Mouse (Mus musculus) liver, adult 10 weeks (tissue): ENCODE data around the gene Art1. TPM values are rescaled to one million over a fixed set of nuclear protein-coding genes. Genes with fewer than 3 reads are reported as not detected.

Experiments
- polyA plus RNA-seq: library from polyadenylated mRNA; stranded (reverse); fragments of 350-450 nt; fragmentation: Illumina TruSeq; extraction: RNeasy Lipid Tissue Mini Kit (QIAGEN cat#74804); gene quantifications from one replicate; pipeline ENCODE4 v1.2.3, GENCODE M21; 2014; ENCODE audit warnings: low read depth, low replicate concordance

Gene Art1
- polyA plus RNA-seq, result not detected

GRCm38 (mm10) chr7:102101487-102101886, at the start of gene Art1:
Gene Art1, plus strand, starts transcription at chr7:102101743.

GRCm38 (mm10) chr7:102065046-102065891, 36.3 kb upstream of the Art1 start, which contains the start of the genes Rnf121, Xndc1 and Xntrpc:
Gene Rnf121, minus strand, starts transcription at chr7:102065469.
Gene Xndc1, plus strand, starts transcription at chr7:102065511.
Gene Xntrpc, plus strand, starts transcription at chr7:102065713.

GRCm38 (mm10) chr7:102082816-102083215, 18.7 kb upstream of the Art1 start, which contains the start of gene Trpc2:
Gene Trpc2, plus strand, starts transcription at chr7:102083116.

GRCm38 (mm10) chr7:102109171-102109570, 7.6 kb downstream of the Art1 start, which contains the start of gene Art5:
Gene Art5, minus strand, starts transcription at chr7:102109489.

DNA sequence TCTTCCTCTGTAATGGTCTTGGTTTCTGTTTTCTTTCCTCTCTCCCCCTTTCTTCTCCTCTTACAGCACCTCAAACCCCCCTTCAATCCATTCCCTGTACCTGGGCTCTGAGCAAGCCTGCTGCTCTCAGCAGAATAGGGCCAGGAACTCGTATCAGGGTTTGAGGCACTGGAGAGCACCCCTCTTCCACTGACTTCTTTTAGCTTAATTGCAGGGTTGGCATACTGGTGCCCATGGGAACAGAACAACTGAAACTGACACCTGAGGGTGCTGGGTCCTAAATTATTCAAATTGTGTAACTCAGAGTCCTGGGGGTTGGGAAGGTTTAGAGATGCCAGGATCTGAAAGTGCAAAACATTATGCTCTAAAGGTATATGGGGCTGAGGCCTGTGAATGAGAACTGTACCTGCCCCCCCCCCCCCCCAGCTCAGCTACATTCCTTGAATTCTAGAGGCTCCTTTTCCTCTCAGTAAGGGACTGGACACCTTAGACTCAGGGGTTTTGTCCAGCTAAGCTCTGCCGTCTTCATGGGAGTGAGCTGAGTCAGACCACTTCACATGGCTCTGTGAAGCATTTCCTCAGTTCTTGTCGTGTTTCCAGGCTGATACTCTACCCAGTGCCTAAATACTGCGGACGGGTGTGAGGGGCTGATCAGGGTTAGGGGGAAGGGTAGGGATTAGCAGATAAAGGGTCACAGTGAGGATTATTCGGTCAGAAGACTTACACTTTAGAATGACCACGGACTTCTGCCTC, 15.2 kb downstream of the Art1 start, which contains the start of gene Chrna10:
Gene Chrna10 (minus strand): TSS at position 250 of the 753 bp plus-strand sequence.

Other genes starting within 250 kb of the Art1 start
- gene Folr2, start 244.5 kb upstream of the Art1 start, polyA plus RNA-seq, result 6.8 TPM
- gene Anapc15, start 238.0 kb upstream of the Art1 start, polyA plus RNA-seq, result 11.5 TPM
- not detected for gene Folr1, start 231.0 kb upstream of the Art1 start, polyA plus RNA-seq
- gene Lamtor1, start 195.8 kb upstream of the Art1 start, polyA plus RNA-seq, result 9.2 TPM
- not detected for gene Tomt, start 195.4 kb upstream of the Art1 start, polyA plus RNA-seq
- gene Lrrc51, start 167.8 kb upstream of the Art1 start, polyA plus RNA-seq, result 2.3 TPM
- gene Numa1, start 167.6 kb upstream of the Art1 start, polyA plus RNA-seq, result 11.2 TPM
- gene Il18bp, start 83.1 kb upstream of the Art1 start, polyA plus RNA-seq, result 21.1 TPM
- 12.2 TPM for gene Rnf121, start 36.3 kb upstream of the Art1 start, polyA plus RNA-seq
- gene Xndc1, start 36.2 kb upstream of the Art1 start, polyA plus RNA-seq, result 4.1 TPM
- not detected for gene Xntrpc, start 36.0 kb upstream of the Art1 start, polyA plus RNA-seq
- gene Trpc2, start 18.6 kb upstream of the Art1 start, polyA plus RNA-seq, result not detected
- not detected for gene Art5, start 7.7 kb downstream of the Art1 start, polyA plus RNA-seq
- not detected for gene Chrna10, start 15.1 kb downstream of the Art1 start, polyA plus RNA-seq
- 8.7 TPM for gene Nup98, start 108.4 kb downstream of the Art1 start, polyA plus RNA-seq
- gene Pgap2, start 108.5 kb downstream of the Art1 start, polyA plus RNA-seq, result 37.9 TPM
- 3.4 TPM for gene Rhog, start 154.3 kb downstream of the Art1 start, polyA plus RNA-seq
- gene Stim1, start 166.1 kb downstream of the Art1 start, polyA plus RNA-seq, result 7.4 TPM